Mouse (Mus musculus): ENCODE data around the gene Ep400. TPM values are rescaled to one million over a fixed set of nuclear protein-coding genes. Genes with fewer than 3 reads are reported as not detected.
"Not testable (repeated sequence)": the region's sequence is repeated elsewhere in the genome, so short reads cannot be mapped to it uniquely, and the experiment has no call there.

The Ep400 gene
- polyA plus RNA-seq, 1 experiment from 2014 or later, result 11.4 TPM

GRCm38 (mm10) chr5:110774511-110774910 is 4.0 kb upstream of the Ep400 start:
- no peak for DNase-seq (ENCODE audit: low spot score)
- no peak for ATAC-seq (ENCODE audit: low FRiP score, low TSS enrichment)
- H3K9me3 ChIP-seq (ENCODE audit: control insufficient read depth, low read length), result no peaks in the 10 kb centered on the region
- H3K27ac ChIP-seq (replicated peaks), result no peak overlapping the region
- TF ChIP-seq EP300 (optimal IDR thresholded peaks at IDR 0.05) (no peak), CTCF (IDR thresholded peaks at IDR 0.05; ENCODE audit: low read depth) (no peak)
- H3K4me3 ChIP-seq (ENCODE audit: low read depth, low read length), result no peak overlapping the region
- H3K4me2 ChIP-seq (replicated peaks; ENCODE audit: low read depth), result no peak overlapping the region
- H3K4me1 ChIP-seq (replicated peaks; ENCODE audit: control insufficient read depth, insufficient read depth), result 0 out of 2 replicates have a peak, but pooled peaks cover 4% of the 10 kb centered on the region
- 91% methylated on average over 11 of the region's 11 CpGs for WGBS
- no peaks in the 10 kb centered on the region for H3K27me3 ChIP-seq (ENCODE audit: control insufficient read depth, insufficient read depth, low read length)
- H3K9ac ChIP-seq (ENCODE audit: low read length), result no peak overlapping the region
- 0 out of 2 replicates have a peak, but pooled peaks cover 5% of the 10 kb centered on the region for H3K36me3 ChIP-seq (ENCODE audit: control insufficient read depth, insufficient read depth, low read length)

- WGBS, result 90% methylated on average over 9 of the region's 10 CpGs
- not testable (repeated sequence) for H3K27me3 ChIP-seq (ENCODE audit: control insufficient read depth, insufficient read depth, low read length); H3K9ac ChIP-seq (ENCODE audit: low read length); H3K4me2 ChIP-seq (replicated peaks; ENCODE audit: low read depth); ATAC-seq (ENCODE audit: low FRiP score, low TSS enrichment); H3K27ac ChIP-seq (replicated peaks); H3K4me3 ChIP-seq (ENCODE audit: low read depth, low read length); H3K4me1 ChIP-seq (replicated peaks; ENCODE audit: control insufficient read depth, insufficient read depth); DNase-seq (ENCODE audit: low spot score); H3K9me3 ChIP-seq (ENCODE audit: control insufficient read depth, low read length); H3K36me3 ChIP-seq (ENCODE audit: control insufficient read depth, insufficient read depth, low read length)
Observed at GRCm38 (mm10) chr5:110772945-110773344, 2.4 kb upstream of the Ep400 start.

GRCm38 (mm10) chr5:110770031-110770445 is 479 bp downstream of the Ep400 start:
- Histone ChIP-seq H3K36me3 (ENCODE audit: control insufficient read depth, insufficient read depth, low read length) (0 out of 2 replicates have a peak, but pooled peaks cover 3% of the 10 kb centered on the region), H3K9ac (ENCODE audit: low read length) (peak overlapping the region; percentile 94), H3K4me1 (replicated peaks; ENCODE audit: control insufficient read depth, insufficient read depth) (no peaks in the 10 kb centered on the region), H3K27me3 (ENCODE audit: control insufficient read depth, insufficient read depth, low read length) (no peaks in the 10 kb centered on the region), H3K9me3 (ENCODE audit: control insufficient read depth, low read length) (no peaks in the 10 kb centered on the region), H3K4me2 (replicated peaks; ENCODE audit: low read depth) (peak overlapping the region; percentile 65), H3K27ac (replicated peaks) (peak overlapping the region; percentile 98), H3K4me3 (ENCODE audit: low read depth, low read length) (peak overlapping the region; percentile 97)
- no peak for TF ChIP-seq EP300 (optimal IDR thresholded peaks at IDR 0.05)
- no peak for TF ChIP-seq CTCF (IDR thresholded peaks at IDR 0.05; ENCODE audit: low read depth)
- under 1% methylated on average over 53 of the region's 58 CpGs for WGBS
- ATAC-seq (ENCODE audit: low FRiP score, low TSS enrichment), result peak; percentile 55
- DNase-seq (ENCODE audit: low spot score), result no peak

DNA sequence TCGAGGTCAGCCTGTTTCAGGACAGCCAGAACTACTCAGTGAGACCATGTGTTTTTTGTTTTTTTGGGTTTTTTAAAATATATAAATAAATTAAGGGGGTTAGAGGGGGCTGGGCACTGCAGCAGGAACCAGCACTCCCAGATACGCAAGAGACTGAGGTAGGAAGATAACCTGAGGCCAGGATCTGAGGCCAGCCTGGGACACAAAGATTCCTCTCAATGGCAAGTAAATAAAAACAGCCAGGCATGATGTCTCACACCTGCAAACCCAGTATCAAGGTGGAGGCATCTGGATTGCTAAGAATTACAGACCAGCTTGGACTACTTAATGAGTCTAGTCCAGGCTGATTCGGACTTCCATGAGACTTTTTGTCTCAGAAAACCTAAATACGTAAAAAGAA is 1.2 kb downstream of the Ep400 start:
- 48% methylated on average over 4 of the region's 4 CpGs for WGBS
- H3K9me3 ChIP-seq (ENCODE audit: control insufficient read depth, low read length), result no peaks in the 10 kb centered on the region

GRCm38 (mm10) chr5:110763890-110764289 is 6.6 kb downstream of the Ep400 start:
- H3K27me3 ChIP-seq (ENCODE audit: control insufficient read depth, insufficient read depth, low read length), result no peaks in the 10 kb centered on the region
- DNase-seq (ENCODE audit: low spot score) (no peak), ATAC-seq (ENCODE audit: low FRiP score, low TSS enrichment) (no peak)
- H3K9me3 ChIP-seq (ENCODE audit: control insufficient read depth, low read length), result no peaks in the 10 kb centered on the region
- no peak overlapping the region for H3K27ac ChIP-seq (replicated peaks)
- no peak overlapping the region for H3K4me3 ChIP-seq (ENCODE audit: low read depth, low read length)
- 87% methylated on average over 8 of the region's 8 CpGs for WGBS
- no peak overlapping the region for H3K4me2 ChIP-seq (replicated peaks; ENCODE audit: low read depth)
- H3K36me3 ChIP-seq (ENCODE audit: control insufficient read depth, insufficient read depth, low read length), result no peaks in the 10 kb centered on the region
- H3K9ac ChIP-seq (ENCODE audit: low read length), result no peak overlapping the region
- TF ChIP-seq EP300 (optimal IDR thresholded peaks at IDR 0.05) (no peak), CTCF (IDR thresholded peaks at IDR 0.05; ENCODE audit: low read depth) (no peak)
- H3K4me1 ChIP-seq (replicated peaks; ENCODE audit: control insufficient read depth, insufficient read depth), result no peaks in the 10 kb centered on the region

More for the DNA sequence above, 1.2 kb downstream of the Ep400 start:
- Histone ChIP-seq H3K27ac (replicated peaks) (no peak overlapping the region), H3K4me3 (ENCODE audit: low read depth, low read length) (peak overlapping the region; percentile 97), H3K4me2 (replicated peaks; ENCODE audit: low read depth) (peak overlapping the region; percentile 65), H3K27me3 (ENCODE audit: control insufficient read depth, insufficient read depth, low read length) (no peaks in the 10 kb centered on the region), H3K4me1 (replicated peaks; ENCODE audit: control insufficient read depth, insufficient read depth) (no peaks in the 10 kb centered on the region), H3K9ac (ENCODE audit: low read length) (peak overlapping the region; percentile 94), H3K36me3 (ENCODE audit: control insufficient read depth, insufficient read depth, low read length) (no peaks in the 10 kb centered on the region)
- DNase-seq (ENCODE audit: low spot score) (no peak), ATAC-seq (ENCODE audit: low FRiP score, low TSS enrichment) (no peak)
- TF ChIP-seq CTCF (IDR thresholded peaks at IDR 0.05; ENCODE audit: low read depth), result no peak
- no peak for TF ChIP-seq EP300 (optimal IDR thresholded peaks at IDR 0.05)

DNA sequence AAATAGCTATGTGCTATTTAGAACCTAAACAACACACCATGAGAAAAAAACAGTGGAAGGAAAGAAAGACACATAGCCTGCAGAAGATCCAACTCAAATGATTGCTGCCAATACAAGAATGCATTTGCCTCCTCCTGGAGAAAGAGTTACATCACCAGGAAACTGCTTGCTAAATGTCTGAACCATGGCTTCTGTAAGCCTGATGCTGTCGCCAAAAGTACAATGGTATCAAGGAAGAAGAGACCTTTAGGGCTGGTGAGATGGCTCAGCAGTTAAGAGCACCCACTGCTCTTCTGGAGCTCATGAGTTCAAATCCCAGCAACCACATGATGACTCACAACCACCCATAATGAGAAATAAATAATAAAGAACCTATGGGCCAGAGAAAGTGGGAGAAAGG is 25.5 kb downstream of the Ep400 start:
- H3K27ac ChIP-seq (replicated peaks), result no peak overlapping the region
- H3K4me3 ChIP-seq (ENCODE audit: low read depth, low read length), result no peak overlapping the region
- no peak overlapping the region for H3K4me2 ChIP-seq (replicated peaks; ENCODE audit: low read depth)
- H3K4me1 ChIP-seq (replicated peaks; ENCODE audit: control insufficient read depth, insufficient read depth), result no peaks in the 10 kb centered on the region
- H3K9ac ChIP-seq (ENCODE audit: low read length), result no peak overlapping the region
- H3K9me3 ChIP-seq (ENCODE audit: control insufficient read depth, low read length), result no peaks in the 10 kb centered on the region
- H3K36me3 ChIP-seq (ENCODE audit: control insufficient read depth, insufficient read depth, low read length), result no peaks in the 10 kb centered on the region; the same call in 1 of the 2 replicates
- WGBS, result 64% methylated on average over 1 of the region's 1 CpGs
- ATAC-seq (ENCODE audit: low FRiP score, low TSS enrichment) (no peak), DNase-seq (ENCODE audit: low spot score) (no peak)
- H3K27me3 ChIP-seq (ENCODE audit: control insufficient read depth, insufficient read depth, low read length), result no peaks in the 10 kb centered on the region
- no peak for TF ChIP-seq CTCF (IDR thresholded peaks at IDR 0.05; ENCODE audit: low read depth)
- no peak for TF ChIP-seq EP300 (optimal IDR thresholded peaks at IDR 0.05)
